16 mouse cellular contexts compared by ENCODE assay signal in genomic region chr3:116263061-116263460, GRCm38 (mm10). TPM values are rescaled to one million over a fixed set of nuclear protein-coding genes. Genes with fewer than 3 reads are reported as not detected.
DNase-seq lines count a peak whose midpoint lies in the region; ATAC-seq and TF ChIP-seq lines count a peak whose summit lies in the region.
"Had no signal": no experiment of that assay in that cellular context is flagged by ENCODE, and none has a peak within 500 bp of the region (broad histone marks: within the 10 kb centered on the region; RNA-seq: fewer than 3 reads in every experiment).

No protein-coding gene starts in this region.

- H3K27me3 ChIP-seq in limb, embryonic 15.5 days, result no peaks in the 10 kb centered on the region
- H3K27me3 ChIP-seq in limb, embryonic 10.5 days (ENCODE audit: low read depth, poor library complexity, severe bottlenecking), result no peaks in the 10 kb centered on the region
- no peaks in the 10 kb centered on the region for H3K27me3 ChIP-seq in midbrain, postnatal 0 days (ENCODE audit: insufficient read depth, low read length)
- H3K27me3 ChIP-seq: intestine, embryonic 15.5 days; liver, embryonic 15.5 days; neural tube, embryonic 12.5 days had no signal

- H3K9ac ChIP-seq in limb, embryonic 15.5 days, result no peak overlapping the region
- no peak overlapping the region for H3K9ac ChIP-seq in midbrain, postnatal 0 days (replicated peaks; ENCODE audit: low read length, poor library complexity, severe bottlenecking)
- H3K9ac ChIP-seq: intestine, embryonic 15.5 days; liver, embryonic 15.5 days; neural tube, embryonic 12.5 days had no signal

- no peaks in the 10 kb centered on the region for H3K9me3 ChIP-seq in limb, embryonic 15.5 days
- H3K9me3 ChIP-seq in limb, embryonic 10.5 days (replicated peaks), result no peaks in the 10 kb centered on the region
- no peaks in the 10 kb centered on the region for H3K9me3 ChIP-seq in midbrain, postnatal 0 days (ENCODE audit: low read length)
- H3K9me3 ChIP-seq: hindbrain, embryonic 10.5 days; intestine, embryonic 15.5 days; liver, embryonic 15.5 days; neural tube, embryonic 12.5 days had no signal

- peaks cover 3% of the 10 kb centered on the region; the same call in 1 of the 2 replicates for H3K4me1 ChIP-seq in limb, embryonic 15.5 days
- H3K4me1 ChIP-seq in limb, embryonic 10.5 days, result no peaks in the 10 kb centered on the region
- no peaks in the 10 kb centered on the region for H3K4me1 ChIP-seq in midbrain, postnatal 0 days (ENCODE audit: insufficient read depth, low read length)
- H3K4me1 ChIP-seq: hindbrain, embryonic 10.5 days; intestine, embryonic 15.5 days; liver, embryonic 15.5 days; neural tube, embryonic 12.5 days had no signal

- 61% methylated on average over 5 of the region's 5 CpGs for WGBS in limb, embryonic 15.5 days
- WGBS in limb, embryonic 10.5 days, result 92% methylated on average over 5 of the region's 5 CpGs
- WGBS in midbrain, postnatal 0 days, result 94% methylated on average over 5 of the region's 5 CpGs

- no peak overlapping the region for H3K4me3 ChIP-seq in limb, embryonic 15.5 days
- no peak overlapping the region for H3K4me3 ChIP-seq in limb, embryonic 10.5 days
- H3K4me3 ChIP-seq in midbrain, postnatal 0 days (ENCODE audit: low read depth, low read length), result no peak overlapping the region
- H3K4me3 ChIP-seq: hindbrain, embryonic 10.5 days; intestine, embryonic 15.5 days; liver, embryonic 15.5 days; neural tube, embryonic 12.5 days had no signal

- no peaks in the 10 kb centered on the region for H3K36me3 ChIP-seq in limb, embryonic 15.5 days
- no peaks in the 10 kb centered on the region for H3K36me3 ChIP-seq in limb, embryonic 10.5 days
- no peaks in the 10 kb centered on the region for H3K36me3 ChIP-seq in midbrain, postnatal 0 days (ENCODE audit: insufficient read depth, low read length)
- H3K36me3 ChIP-seq: hindbrain, embryonic 10.5 days; intestine, embryonic 15.5 days; liver, embryonic 15.5 days; neural tube, embryonic 12.5 days had no signal

- no peak overlapping the region for H3K4me2 ChIP-seq in limb, embryonic 15.5 days
- H3K4me2 ChIP-seq in midbrain, postnatal 0 days (ENCODE audit: low read depth, low read length, poor library complexity, severe bottlenecking), result no peak overlapping the region
- H3K4me2 ChIP-seq: intestine, embryonic 15.5 days; liver, embryonic 15.5 days; neural tube, embryonic 12.5 days had no signal

- H3K27ac ChIP-seq in limb, embryonic 15.5 days, result peak overlapping the region; percentile 61; the same call in 1 of the 2 replicates
- no peak overlapping the region for H3K27ac ChIP-seq in limb, embryonic 10.5 days
- no peak overlapping the region for H3K27ac ChIP-seq in midbrain, postnatal 0 days (ENCODE audit: low read depth, low read length)
- H3K27ac ChIP-seq: hindbrain, embryonic 10.5 days; intestine, embryonic 15.5 days; liver, embryonic 15.5 days; neural tube, embryonic 12.5 days had no signal

- no peak for TF ChIP-seq CTCF in midbrain, postnatal 0 days (IDR thresholded peaks at IDR 0.05)

- ATAC-seq in limb, embryonic 15.5 days (ENCODE audit: insufficient number of reproducible peaks, low FRiP score, low TSS enrichment, low read depth), result no peak
- ATAC-seq in midbrain, postnatal 0 days (ENCODE audit: low FRiP score), result no peak
- ATAC-seq: intestine, embryonic 15.5 days had no signal

- DNase-seq in gastrocnemius, adult 18-20 months (ENCODE audit: low spot score), result peak; percentile 32
- DNase-seq in gastrocnemius, postnatal 10 days, result no peak
- DNase-seq in limb, embryonic 10.5 days (ENCODE audit: low spot score), result no peak
- DNase-seq in fibroblast of lung, adult 2 months (ENCODE audit: low read depth), result peak; percentile 65
- DNase-seq in lung, postnatal 36 days, result peak; percentile 69
- no peak for DNase-seq in midbrain, postnatal 0 days (ENCODE audit: low spot score)
- DNase-seq in natural killer cell, adult 2 months (ENCODE audit: low spot score in 2 of 2), result no peak
- DNase-seq: B cell, adult 2 months; gastrocnemius, postnatal 25 days; spleen, adult 18-20 months had no signal

RNA-seq across cellular contexts. Expression of gene Gpr88, which starts 9.8 kb away (rescaled TPM):
- not detected for total RNA-seq in gastrocnemius, adult 18-20 months (2021)
- total RNA-seq in gastrocnemius, postnatal 10 days (2021), result under 1 TPM; 0.09 to 0.12 TPM
- 2.7 and 5.5 TPM in 2 replicates for polyA plus RNA-seq in limb, embryonic 15.5 days (2015; fragmentation: Nextera tagmentation; extraction: Ambion mirVana)
- 0.05 and 0.15 TPM in 2 replicates for polyA plus RNA-seq in limb, embryonic 10.5 days (2016; fragmentation: Nextera tagmentation; extraction: Ambion mirVana)
- 8.9 and 9.1 TPM in 2 replicates for total RNA-seq in midbrain, postnatal 0 days (2014; rRNA removed)
- 2.2 and 2.5 TPM in 2 replicates for polyA plus RNA-seq in midbrain, postnatal 0 days (2015; fragmentation: Nextera tagmentation; extraction: Ambion mirVana)
- total RNA-seq: gastrocnemius, postnatal 25 days; megakaryocyte-erythroid progenitor cell, adult 5-6 weeks had no signal

Comparison
In these comparisons a context has a peak if more than half of its experiments do, and no peak if none do; other contexts are left out.
1. DNase-seq: peak in gastrocnemius, adult 18-20 months (single experiment), fibroblast of lung, adult 2 months (single experiment) and lung, postnatal 36 days (single experiment); none in gastrocnemius, postnatal 10 days (single experiment), limb, embryonic 10.5 days (single experiment), midbrain, postnatal 0 days (single experiment) and natural killer cell, adult 2 months (0 of 2).